Mouse (Mus musculus) lung, postnatal 0 days (tissue): ENCODE measurements around the gene Sgms1.

Source experiments
- CTCF ChIP-seq: IDR thresholded peaks from 2 replicates; pipeline ENCODE4 v1.5.1; 2016; ENCODE audit warnings: antibody characterized with exemption, mild to moderate bottlenecking
- EP300 ChIP-seq: IDR thresholded peaks from 2 replicates; pipeline ENCODE4 v1.6.1; 2016; ENCODE audit warnings: antibody characterized with exemption, mild to moderate bottlenecking, control low read depth

GRCm38 (mm10) chr19:32129281-32129680, 260.2 kb downstream of the Sgms1 start:
- TF ChIP-seq EP300, result no peak
- TF ChIP-seq CTCF, result no peak
